Mouse (Mus musculus): ENCODE measurements around the gene Brd3os. TPM values are rescaled to one million over a fixed set of nuclear protein-coding genes. Genes with fewer than 3 reads are reported as not detected.

Brd3os gene
- polyA plus RNA-seq, 1 experiment from 2014 or later = 0.60 TPM

GRCm38 (mm10) chr2:27486725-27487124 is 44.6 kb downstream of the Brd3os start:
- DNase-seq = no peak
- no peak for ATAC-seq (ENCODE audit: low read depth)
- no peaks in the 10 kb centered on the region for H3K27me3 ChIP-seq
- 51% methylated on average over 4 of the region's 4 CpGs for WGBS (ENCODE audit: insufficient replicate concordance)
- no peak overlapping the region for H3K4me3 ChIP-seq (replicated peaks)
- peaks cover 31% of the 10 kb centered on the region for H3K4me1 ChIP-seq (replicated peaks)
- H3K36me3 ChIP-seq = no peaks in the 10 kb centered on the region
- 0 out of 2 replicates have a peak overlapping the region, but pooled peaks have one; percentile 29 for H3K9ac ChIP-seq
- H3K4me2 ChIP-seq = no peak overlapping the region
- H3K9me3 ChIP-seq (replicated peaks) = no peaks in the 10 kb centered on the region
- peak overlapping the region; percentile 43 for H3K27ac ChIP-seq

GRCm38 (mm10) chr2:27487336-27488049 is 45.4 kb downstream of the Brd3os start:
- 39% methylated on average over 3 of the region's 4 CpGs for WGBS (ENCODE audit: insufficient replicate concordance)
- Histone ChIP-seq H3K4me2 (no peak overlapping the region), H3K36me3 (no peaks in the 10 kb centered on the region), H3K4me1 (replicated peaks) (peaks cover 31% of the 10 kb centered on the region), H3K27me3 (no peaks in the 10 kb centered on the region), H3K9me3 (replicated peaks) (no peaks in the 10 kb centered on the region), H3K4me3 (replicated peaks) (no peak overlapping the region), H3K9ac (0 out of 2 replicates have a peak overlapping the region, but pooled peaks have one; percentile 29), H3K27ac (peak overlapping the region; percentile 43)
- ATAC-seq (ENCODE audit: low read depth) (peak; percentile 77), DNase-seq (peak; percentile 22)

GRCm38 (mm10) chr2:27488362-27488761 is 46.2 kb downstream of the Brd3os start:
- H3K9me3 ChIP-seq (replicated peaks) = no peaks in the 10 kb centered on the region
- no peaks in the 10 kb centered on the region for H3K36me3 ChIP-seq
- H3K4me1 ChIP-seq (replicated peaks) = peaks cover 31% of the 10 kb centered on the region
- H3K27me3 ChIP-seq = no peaks in the 10 kb centered on the region
- DNase-seq (no peak), ATAC-seq (ENCODE audit: low read depth) (no peak)
- no peak overlapping the region for H3K4me2 ChIP-seq
- no peak overlapping the region for H3K27ac ChIP-seq
- no peak overlapping the region for H3K9ac ChIP-seq
- no peak overlapping the region for H3K4me3 ChIP-seq (replicated peaks)
- WGBS (ENCODE audit: insufficient replicate concordance) = 54% methylated on average over 1 of the region's 1 CpGs

- no peak overlapping the region for H3K9ac ChIP-seq
- H3K27ac ChIP-seq = no peak overlapping the region
- no peak overlapping the region for H3K4me3 ChIP-seq (replicated peaks)
- H3K4me2 ChIP-seq = no peak overlapping the region
- peaks cover 31% of the 10 kb centered on the region for H3K4me1 ChIP-seq (replicated peaks)
- H3K27me3 ChIP-seq = no peaks in the 10 kb centered on the region
- ATAC-seq (ENCODE audit: low read depth) (peak; percentile 59), DNase-seq (no peak)
- H3K36me3 ChIP-seq = no peaks in the 10 kb centered on the region
- WGBS (ENCODE audit: insufficient replicate concordance) = 17% methylated on average over 2 of the region's 2 CpGs
- no peaks in the 10 kb centered on the region; the same call in 1 of the 2 replicates for H3K9me3 ChIP-seq (replicated peaks)
Observed at GRCm38 (mm10) chr2:27490939-27491338, 48.8 kb downstream of the Brd3os start.

Small RNAs within 50 kb of the gene (microRNA-seq; reads per million reads assigned to microRNA genes)
- gene Gm24049 (not detected), gene Mir7578 (not detected)

Other genes starting within 250 kb of the Brd3os start
- 36.1 and 40.3 TPM in 2 replicates for gene Sardh, start 194.0 kb upstream of the Brd3os start, polyA plus RNA-seq (2015; fragmentation: Nextera tagmentation; extraction: Ambion mirVana)
- 3.2 and 4.2 TPM in 2 replicates for gene Vav2, start 15.3 kb upstream of the Brd3os start, polyA plus RNA-seq (2015; fragmentation: Nextera tagmentation; extraction: Ambion mirVana)
- 25.0 and 37.2 TPM in 2 replicates for gene Brd3, start 65.3 kb downstream of the Brd3os start, polyA plus RNA-seq (2015; fragmentation: Nextera tagmentation; extraction: Ambion mirVana)
- 32.1 and 35.9 TPM in 2 replicates for gene Wdr5, start 72.8 kb downstream of the Brd3os start, polyA plus RNA-seq (2015; fragmentation: Nextera tagmentation; extraction: Ambion mirVana)
- gene Rxra, start 234.1 kb downstream of the Brd3os start, polyA plus RNA-seq (2015; fragmentation: Nextera tagmentation; extraction: Ambion mirVana) = 3.5 and 3.7 TPM in 2 replicates